Mouse (Mus musculus) spleen, embryonic (tissue): ENCODE measurements around the gene Mxd4.

Experiments
- CTCF ChIA-PET: fragments of 350-600 bp; sonication (Branson Sonifier 250); formaldehyde crosslinking; loops from one replicate; lab custom pipeline; 2022; lab: Charles Lee

Gene Mxd4

GRCm38 (mm10) chr5:34174021-34174420 is 13.5 kb downstream of the Mxd4 start:
- CTCF ChIA-PET, result no interaction called here

- CTCF ChIA-PET, result no interaction called here
Measured at GRCm38 (mm10) chr5:34170726-34171125, 16.8 kb downstream of the Mxd4 start.

- CTCF ChIA-PET, result no interaction called here
Measured at GRCm38 (mm10) chr5:34169954-34170353, 17.6 kb downstream of the Mxd4 start.

- CTCF ChIA-PET, result interaction anchor here (0.6 kb wide), 1 partner anchor 69 kb away, joined by 4 read pairs; no protein-coding TSS in a partner anchor
Measured at GRCm38 (mm10) chr5:34168950-34169891, 18.3 kb downstream of the Mxd4 start, which contains the start of the genes Poln and Haus3. Gene Poln, minus strand, starts transcription at chr5:34169448. Gene Haus3, minus strand, starts transcription at chr5:34169527.

GRCm38 (mm10) chr5:34167857-34168256 is 19.7 kb downstream of the Mxd4 start:
- CTCF ChIA-PET, result no interaction called here

- CTCF ChIA-PET, result interaction anchor here (0.7 to 1.2 kb wide), 2 partner anchors 20 to 36 kb away, joined by 3 to 12 read pairs; no protein-coding TSS in a partner anchor
Measured at GRCm38 (mm10) chr5:34165793-34166192, 21.7 kb downstream of the Mxd4 start.

- CTCF ChIA-PET, result no interaction called here
Measured at GRCm38 (mm10) chr5:34148476-34148875, 39.0 kb downstream of the Mxd4 start.

GRCm38 (mm10) chr5:34147554-34147953 is 40.0 kb downstream of the Mxd4 start:
- CTCF ChIA-PET, result no interaction called here

GRCm38 (mm10) chr5:34139751-34140150 is 47.8 kb downstream of the Mxd4 start:
- CTCF ChIA-PET, result no interaction called here

- CTCF ChIA-PET, result no interaction called here
Measured at GRCm38 (mm10) chr5:34132731-34133130, 54.8 kb downstream of the Mxd4 start.

- CTCF ChIA-PET, result no interaction called here
Measured at GRCm38 (mm10) chr5:34124131-34124530, 63.4 kb downstream of the Mxd4 start.
